Mouse (Mus musculus) liver, postnatal 0 days (tissue): ENCODE measurements at regions not wholly inside any gene's neighbourhood (a gene's known extent, or its start where the extent isn't known, plus 50 kb on each side); places are given as distances from the start of the nearest gene placed in this dataset.

Experiments used
- CTCF ChIP-seq: sonication (generic); IDR thresholded peaks from 2 replicates; pipeline ENCODE4 v1.5.1; 2016; ENCODE audit warnings: antibody characterized with exemption, low read depth
- EP300 ChIP-seq: IDR thresholded peaks from 2 replicates; pipeline ENCODE4 v1.6.1; 2016; ENCODE audit warnings: antibody characterized with exemption, low read depth, mild to moderate bottlenecking

GRCm38 (mm10) chr9:47433185-47433584, 96.8 kb upstream of the Cadm1 start:
- TF ChIP-seq CTCF (no peak), EP300 (no peak)
